Mouse (Mus musculus) midbrain, embryonic 16.5 days (tissue): ENCODE measurements around the gene Prss22. TPM values are rescaled to one million over a fixed set of nuclear protein-coding genes. Genes with fewer than 3 reads are reported as not detected.

Experiments used
- microRNA-seq: library from miRNA; unstranded; fragments of <30 nt; microRNA quantifications from one replicate; pipeline ENCODE4, GENCODE M21; 2017
- polyA plus RNA-seq: library from polyadenylated mRNA; unstranded; fragments of >200 nt; fragmentation: Nextera tagmentation; extraction: Ambion mirVana; gene quantifications from 2 replicates; pipeline ENCODE4 v1.2.1, GENCODE M21; 2015

Gene Prss22
- polyA plus RNA-seq, 1 experiment from 2014 or later, result not detected

Small RNA genes within 50 kb of the gene (microRNA-seq; reads per million reads assigned to microRNA genes)
- not detected for gene Gm27700

Other genes starting within 250 kb of the Prss22 start
- gene Flywch1, start 226.5 kb downstream of the Prss22 start, polyA plus RNA-seq, result 205 and 220 TPM in 2 replicates
- 76.8 and 81.3 TPM in 2 replicates for gene Flywch2, start 212.0 kb downstream of the Prss22 start, polyA plus RNA-seq
- 467 and 529 TPM in 2 replicates for gene Srrm2, start 207.6 kb downstream of the Prss22 start, polyA plus RNA-seq
- 1,162 and 1,206 TPM in 2 replicates for gene Elob, start 169.0 kb downstream of the Prss22 start, polyA plus RNA-seq
- 0.18 TPM in 1 of 2 replicates, not detected in the other for gene Prss33, start 162.0 kb downstream of the Prss22 start, polyA plus RNA-seq
- gene Prss32, start 154.2 kb downstream of the Prss22 start, polyA plus RNA-seq, result not detected in 2 replicates
- 0.88 and 1.6 TPM in 2 replicates for gene Prss41, start 153.9 kb downstream of the Prss22 start, polyA plus RNA-seq
- not detected in 2 replicates for gene Prss21, start 130.0 kb downstream of the Prss22 start, polyA plus RNA-seq
- gene Dcpp1, start 117.2 kb downstream of the Prss22 start, polyA plus RNA-seq, result not detected in 2 replicates
- gene Dcpp2, start 117.2 kb downstream of the Prss22 start, polyA plus RNA-seq, result not detected in 2 replicates
- gene Dcpp3, start 80.6 kb downstream of the Prss22 start, polyA plus RNA-seq, result not detected in 2 replicates
- gene Sbp, start 56.4 kb downstream of the Prss22 start, polyA plus RNA-seq, result not detected in 2 replicates
- not detected in 2 replicates for gene Sbpl, start 42.8 kb downstream of the Prss22 start, polyA plus RNA-seq
- 0.24 TPM in 1 of 2 replicates, not detected in the other for gene Prss30, start 17.5 kb downstream of the Prss22 start, polyA plus RNA-seq
- gene Prss27, start 40.0 kb upstream of the Prss22 start, polyA plus RNA-seq, result 0.19 and 0.27 TPM in 2 replicates
- gene Kctd5, start 75.4 kb upstream of the Prss22 start, polyA plus RNA-seq, result 72.7 and 75.2 TPM in 2 replicates
- gene Pdpk1, start 152.8 kb upstream of the Prss22 start, polyA plus RNA-seq, result 69.2 and 78.5 TPM in 2 replicates
- 31.1 and 31.6 TPM in 2 replicates for gene Amdhd2, start 165.7 kb upstream of the Prss22 start, polyA plus RNA-seq
- gene Atp6v0c, start 171.6 kb upstream of the Prss22 start, polyA plus RNA-seq, result 1,371 and 1,629 TPM in 2 replicates
- gene Tbc1d24, start 207.5 kb upstream of the Prss22 start, polyA plus RNA-seq, result 30.6 and 30.8 TPM in 2 replicates
- gene Ntn3, start 211.4 kb upstream of the Prss22 start, polyA plus RNA-seq, result 3.9 and 4.4 TPM in 2 replicates
- gene Tedc2, start 222.8 kb upstream of the Prss22 start, polyA plus RNA-seq, result 9.2 and 9.5 TPM in 2 replicates